Mouse (Mus musculus) midbrain, embryonic 16.5 days (tissue): ENCODE results near the gene Gcc1. TPM values are rescaled to one million over a fixed set of nuclear protein-coding genes. Genes with fewer than 3 reads are reported as not detected.

Experiments
- ATAC-seq: fragments of 200-750 bp; cut with Nextera tagmentation; 2 replicates; pipeline ENCODE4 v1.8.0; 2017; ENCODE audit warnings: moderate TSS enrichment
- H3K27ac ChIP-seq: fragments of 300-500 bp; sonication (generic); 2 replicates; pipeline ENCODE4 v1.5.1; 2014; ENCODE audit warnings: mild to moderate bottlenecking, low read length, mixed read lengths
- H3K27me3 ChIP-seq: fragments of 300-500 bp; sonication (generic); 2 replicates; pipeline ENCODE4 v1.6.1; 2014; ENCODE audit warnings: low read depth, low read length, mixed read lengths; ENCODE audit not compliant: control insufficient read depth, insufficient read depth
- H3K36me3 ChIP-seq: fragments of 300-500 bp; sonication (generic); 2 replicates; pipeline ENCODE4 v1.6.1; 2014; ENCODE audit warnings: mild to moderate bottlenecking, low read length, moderate library complexity, mixed read lengths; ENCODE audit not compliant: control insufficient read depth, insufficient read depth
- H3K4me1 ChIP-seq: fragments of 300-500 bp; sonication (generic); 2 replicates; pipeline ENCODE4 v1.6.1; 2014; ENCODE audit warnings: mild to moderate bottlenecking, low read length, mixed read lengths; ENCODE audit not compliant: control insufficient read depth, insufficient read depth
- H3K4me2 ChIP-seq: fragments of 300-500 bp; sonication (generic); 2 replicates; pipeline ENCODE4 v1.6.1; 2014; ENCODE audit warnings: mild to moderate bottlenecking, low read length, mixed read lengths
- H3K4me3 ChIP-seq: fragments of 300-500 bp; sonication (generic); 2 replicates; pipeline ENCODE4 v1.5.1; 2014; ENCODE audit warnings: low read depth, mild to moderate bottlenecking, low read length, moderate library complexity, mixed read lengths
- H3K9ac ChIP-seq: fragments of 300-500 bp; sonication (generic); 2 replicates; pipeline ENCODE4 v1.6.1; 2014; ENCODE audit warnings: low read depth, low read length, mixed read lengths
- H3K9me3 ChIP-seq: fragments of 300-500 bp; sonication (generic); replicated peaks from 2 replicates; pipeline ENCODE4 v1.6.1; 2014; ENCODE audit warnings: mild to moderate bottlenecking, low read length, mixed read lengths; ENCODE audit not compliant: control insufficient read depth, poor library complexity, severe bottlenecking
- WGBS: fragments of 180-500 bp; shearing (Covaris S2); extraction: QIAGEN DNeasy Blood & Tissue Kit; methylation state at CpG from one replicate; pipeline ENCODE4 v1.1.7; 2014; 5-methylcytosine and 5-hydroxymethylcytosine counted together
- polyA plus RNA-seq: library from polyadenylated mRNA; unstranded; fragments of >200 nt; fragmentation: Nextera tagmentation; extraction: Ambion mirVana; gene quantifications from 2 replicates; pipeline ENCODE4 v1.2.1, GENCODE M21; 2015

Gcc1 gene
- polyA plus RNA-seq, 1 experiment from 2014 or later, result 13.0 TPM

GRCm38 (mm10) chr6:28416981-28417380 lies 11.2 kb downstream of the Gcc1 start:
- Histone ChIP-seq H3K27ac (no peak overlapping the region), H3K27me3 (no peaks in the 10 kb centered on the region), H3K4me3 (no peak overlapping the region), H3K36me3 (peaks cover 22% of the 10 kb centered on the region), H3K4me2 (no peak overlapping the region), H3K4me1 (peaks cover 19% of the 10 kb centered on the region), H3K9ac (no peak overlapping the region), H3K9me3 (no peaks in the 10 kb centered on the region)
- 84% methylated on average over 4 of the region's 4 CpGs for WGBS
- no peak for ATAC-seq

GRCm38 (mm10) chr6:28411236-28411635 lies 17.0 kb downstream of the Gcc1 start:
- Histone ChIP-seq H3K36me3 (peaks cover 9% of the 10 kb centered on the region), H3K4me2 (no peak overlapping the region), H3K9me3 (no peaks in the 10 kb centered on the region), H3K9ac (no peak overlapping the region), H3K27me3 (no peaks in the 10 kb centered on the region), H3K4me1 (no peaks in the 10 kb centered on the region), H3K4me3 (no peak overlapping the region), H3K27ac (no peak overlapping the region)
- WGBS, result 76% methylated on average over 2 of the region's 2 CpGs
- no peak for ATAC-seq

GRCm38 (mm10) chr6:28410053-28410452 lies 18.1 kb downstream of the Gcc1 start:
- 88% methylated on average over 9 of the region's 9 CpGs for WGBS
- Histone ChIP-seq H3K36me3 (0 out of 2 replicates have a peak, but pooled peaks cover under 1% of the 10 kb centered on the region), H3K27ac (no peak overlapping the region), H3K27me3 (no peaks in the 10 kb centered on the region), H3K4me1 (no peaks in the 10 kb centered on the region), H3K9me3 (no peaks in the 10 kb centered on the region), H3K4me2 (no peak overlapping the region), H3K9ac (no peak overlapping the region), H3K4me3 (no peak overlapping the region)
- ATAC-seq, result no peak

- Histone ChIP-seq H3K9me3 (no peaks in the 10 kb centered on the region; the same call in 1 of the 2 replicates), H3K4me2 (no peak overlapping the region), H3K4me1 (peaks cover 17% of the 10 kb centered on the region), H3K4me3 (no peak overlapping the region), H3K36me3 (no peaks in the 10 kb centered on the region), H3K9ac (no peak overlapping the region), H3K27ac (no peak overlapping the region), H3K27me3 (no peaks in the 10 kb centered on the region; the same call in 1 of the 2 replicates)
- no peak for ATAC-seq
- 98% methylated on average over 4 of the region's 4 CpGs for WGBS
These were observed 28.4 kb downstream of the Gcc1 start for GRCm38 (mm10) chr6:28399791-28400190.

- Histone ChIP-seq H3K27me3 (no peaks in the 10 kb centered on the region; the same call in 1 of the 2 replicates), H3K4me2 (no peak overlapping the region), H3K9me3 (no peaks in the 10 kb centered on the region; the same call in 1 of the 2 replicates), H3K9ac (no peak overlapping the region), H3K4me3 (no peak overlapping the region), H3K4me1 (peaks cover 17% of the 10 kb centered on the region), H3K27ac (no peak overlapping the region), H3K36me3 (no peaks in the 10 kb centered on the region)
- WGBS, result 91% methylated on average over 3 of the region's 3 CpGs
- no peak for ATAC-seq
These were observed 29.5 kb downstream of the Gcc1 start for GRCm38 (mm10) chr6:28398726-28399125.

GRCm38 (mm10) chr6:28397681-28398203 lies 30.4 kb downstream of the Gcc1 start, which contains the start of gene Zfp800:
Gene Zfp800, minus strand, starts transcription at chr6:28398005.
- ATAC-seq, result peak; percentile 63
- Histone ChIP-seq H3K4me1 (peaks cover 17% of the 10 kb centered on the region), H3K36me3 (no peaks in the 10 kb centered on the region), H3K4me2 (peak within 1 kb of the TSS; percentile 94), H3K9ac (peak within 1 kb of the TSS; percentile 68), H3K4me3 (peak within 1 kb of the TSS; percentile 53), H3K9me3 (no peaks in the 10 kb centered on the region; the same call in 1 of the 2 replicates), H3K27ac (peak within 1 kb of the TSS; percentile 64; the same call in 1 of the 2 replicates), H3K27me3 (no peaks in the 10 kb centered on the region; the same call in 1 of the 2 replicates)
- WGBS, result under 1% methylated on average over 33 of the region's 33 CpGs

GRCm38 (mm10) chr6:28396853-28397457 lies 31.2 kb downstream of the Gcc1 start:
- under 1% methylated on average over 19 of the region's 19 CpGs for WGBS
- H3K4me2 ChIP-seq, result peak overlapping the region; percentile 94
- no peaks in the 10 kb centered on the region; the same call in 1 of the 2 replicates for H3K27me3 ChIP-seq
- peak overlapping the region; percentile 53 for H3K4me3 ChIP-seq
- H3K36me3 ChIP-seq, result no peaks in the 10 kb centered on the region
- peaks cover 17% of the 10 kb centered on the region for H3K4me1 ChIP-seq
- H3K27ac ChIP-seq, result peak overlapping the region; percentile 26; the same call in 1 of the 2 replicates
- H3K9me3 ChIP-seq, result no peaks in the 10 kb centered on the region; the same call in 1 of the 2 replicates
- H3K9ac ChIP-seq, result peak overlapping the region; percentile 68
- ATAC-seq, result 0 out of 2 replicates have a peak, but pooled peaks have one; percentile 36

GRCm38 (mm10) chr6:28396051-28396852 lies 31.9 kb downstream of the Gcc1 start:
- Histone ChIP-seq H3K4me1 (peaks cover 17% of the 10 kb centered on the region), H3K9me3 (no peaks in the 10 kb centered on the region; the same call in 1 of the 2 replicates), H3K27ac (no peak overlapping the region), H3K4me3 (peak overlapping the region; percentile 53), H3K4me2 (peak overlapping the region; percentile 94), H3K27me3 (no peaks in the 10 kb centered on the region; the same call in 1 of the 2 replicates), H3K9ac (no peak overlapping the region), H3K36me3 (no peaks in the 10 kb centered on the region)
- ATAC-seq, result no peak
- WGBS, result 11% methylated on average over 15 of the region's 15 CpGs
